Mouse (Mus musculus) stomach, embryonic 16.5 days (tissue): ENCODE measurements around the gene St3gal3. TPM values are rescaled to one million over a fixed set of nuclear protein-coding genes. Genes with fewer than 3 reads are reported as not detected.

Experiments
- ATAC-seq: fragments of 200-750 bp; cut with Nextera tagmentation; 2 replicates; pipeline ENCODE4 v1.8.0; 2017; ENCODE audit warnings: moderate number of reproducible peaks, moderate TSS enrichment; ENCODE audit not compliant: insufficient read depth, low FRiP score
- H3K27ac ChIP-seq: fragments of 300-500 bp; sonication (generic); 2 replicates; pipeline ENCODE4 v1.5.1; 2014; ENCODE audit warnings: low read length
- H3K27me3 ChIP-seq: fragments of 300-500 bp; sonication (generic); 2 replicates; pipeline ENCODE4 v1.6.1; 2014; ENCODE audit warnings: low read length, control low read depth, mixed read lengths; ENCODE audit not compliant: control insufficient read depth, insufficient read depth
- H3K36me3 ChIP-seq: fragments of 300-500 bp; sonication (generic); 2 replicates; pipeline ENCODE4 v1.6.1; 2014; ENCODE audit warnings: low read length; ENCODE audit not compliant: control insufficient read depth, insufficient read depth
- H3K4me1 ChIP-seq: fragments of 300-500 bp; sonication (generic); 2 replicates; pipeline ENCODE4 v1.6.1; 2014; ENCODE audit warnings: low read length, control low read depth, mixed read lengths; ENCODE audit not compliant: control insufficient read depth, insufficient read depth
- H3K4me2 ChIP-seq: fragments of 300-500 bp; sonication (generic); 2 replicates; pipeline ENCODE4 v1.6.1; 2014; ENCODE audit warnings: low read depth, low read length, mixed read lengths
- H3K4me3 ChIP-seq: fragments of 300-500 bp; sonication (generic); replicated peaks from 2 replicates; pipeline ENCODE4 v1.5.1; 2014; ENCODE audit warnings: mild to moderate bottlenecking, low read length
- H3K9ac ChIP-seq: fragments of 300-500 bp; sonication (generic); 2 replicates; pipeline ENCODE4 v1.6.1; 2014; ENCODE audit warnings: low read length
- H3K9me3 ChIP-seq: fragments of 300-500 bp; sonication (generic); replicated peaks from 2 replicates; pipeline ENCODE4 v1.6.1; 2016; ENCODE audit warnings: low read length, control low read depth; ENCODE audit not compliant: control insufficient read depth
- WGBS: fragments of 180-500 bp; shearing (Covaris S2); extraction: QIAGEN DNeasy Blood & Tissue Kit; methylation state at CpG from one replicate; pipeline ENCODE4 v1.1.7; 2014; 5-methylcytosine and 5-hydroxymethylcytosine counted together
- polyA plus RNA-seq: library from polyadenylated mRNA; unstranded; fragments of >200 nt; fragmentation: Nextera tagmentation; extraction: Ambion mirVana; gene quantifications from 2 replicates; pipeline ENCODE4 v1.2.1, GENCODE M21; 2015

St3gal3 gene
- polyA plus RNA-seq, 1 experiment from 2014 or later: 5.2 TPM

DNA sequence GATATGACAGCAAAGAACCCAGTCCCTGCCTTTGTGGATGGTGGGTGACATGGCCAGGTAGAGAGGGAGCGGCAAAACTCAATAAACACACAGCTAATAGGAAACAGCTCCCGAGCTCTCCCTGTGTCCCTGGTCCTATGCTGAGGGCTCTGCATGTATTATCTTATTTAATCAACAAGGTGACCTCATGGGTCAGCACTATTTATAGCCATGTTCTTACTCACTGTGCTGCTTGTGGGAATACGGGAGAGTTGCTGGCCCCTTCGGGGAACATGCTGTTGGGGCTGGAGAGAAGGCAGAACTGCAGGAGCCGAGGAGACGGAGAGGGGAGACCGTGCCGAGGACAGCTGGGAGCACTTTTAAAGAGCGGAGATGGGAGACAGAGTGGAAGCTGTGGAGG is 157.3 kb downstream of the St3gal3 start:
- ATAC-seq: 0 out of 2 replicates have a peak, but pooled peaks have one; percentile 11

DNA sequence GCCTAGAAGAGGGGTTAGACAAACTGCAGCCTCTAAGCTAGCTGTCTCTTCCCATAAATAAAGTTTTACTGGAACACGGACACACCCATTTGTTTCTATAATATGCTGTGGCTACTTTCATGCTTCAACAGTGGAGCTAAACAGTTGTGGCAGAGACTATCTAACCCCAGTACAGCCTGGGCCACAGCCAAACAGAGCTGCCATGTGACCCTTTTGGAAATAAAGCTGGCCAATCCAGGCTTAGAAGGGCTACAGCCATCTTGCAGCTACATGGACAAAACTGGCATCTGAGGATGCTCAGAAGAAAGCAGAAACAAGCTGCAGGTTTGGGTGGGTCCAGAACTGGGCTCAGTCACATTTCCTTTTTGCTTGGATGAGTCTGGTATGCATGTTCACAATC is 158.9 kb downstream of the St3gal3 start:
- Histone ChIP-seq H3K27me3 (no peaks in the 10 kb centered on the region), H3K4me1 (peaks cover 30% of the 10 kb centered on the region), H3K4me2 (no peak overlapping the region), H3K9ac (no peak overlapping the region), H3K36me3 (no peaks in the 10 kb centered on the region), H3K4me3 (no peak overlapping the region), H3K9me3 (no peaks in the 10 kb centered on the region), H3K27ac (0 out of 2 replicates have a peak overlapping the region, but pooled peaks have one; percentile 5)
- ATAC-seq: no peak
- 45% methylated on average over 1 of the region's 1 CpGs for WGBS

More for the DNA sequence above, 157.3 kb downstream of the St3gal3 start:
- no peak overlapping the region for H3K9ac ChIP-seq
- 74% methylated on average over 9 of the region's 9 CpGs for WGBS
- no peak overlapping the region for H3K27ac ChIP-seq
- H3K9me3 ChIP-seq: no peaks in the 10 kb centered on the region
- H3K4me2 ChIP-seq: no peak overlapping the region
- no peaks in the 10 kb centered on the region for H3K27me3 ChIP-seq
- no peak overlapping the region for H3K4me3 ChIP-seq
- peaks cover 34% of the 10 kb centered on the region for H3K4me1 ChIP-seq
- no peaks in the 10 kb centered on the region for H3K36me3 ChIP-seq

GRCm38 (mm10) chr4:117974719-117975118 is 160.0 kb downstream of the St3gal3 start:
- no peaks in the 10 kb centered on the region for H3K27me3 ChIP-seq
- H3K27ac ChIP-seq: peak overlapping the region; percentile 26; the same call in 1 of the 2 replicates
- H3K36me3 ChIP-seq: no peaks in the 10 kb centered on the region
- 66% methylated on average over 5 of the region's 5 CpGs for WGBS
- H3K4me1 ChIP-seq: peaks cover 30% of the 10 kb centered on the region
- no peak overlapping the region for H3K4me2 ChIP-seq
- no peak overlapping the region for H3K4me3 ChIP-seq
- peak; percentile 36; the same call in 1 of the 2 replicates for ATAC-seq
- H3K9ac ChIP-seq: no peak overlapping the region
- no peaks in the 10 kb centered on the region for H3K9me3 ChIP-seq

- H3K27me3 ChIP-seq: no peaks in the 10 kb centered on the region
- no peak overlapping the region for H3K4me2 ChIP-seq
- 0 out of 2 replicates have a peak, but pooled peaks have one; percentile 12 for ATAC-seq
- H3K4me1 ChIP-seq: peaks cover 30% of the 10 kb centered on the region
- no peak overlapping the region for H3K9ac ChIP-seq
- 51% methylated on average over 10 of the region's 10 CpGs for WGBS
- H3K36me3 ChIP-seq: no peaks in the 10 kb centered on the region
- H3K9me3 ChIP-seq: no peaks in the 10 kb centered on the region
- H3K4me3 ChIP-seq: no peak overlapping the region
- H3K27ac ChIP-seq: no peak overlapping the region
Observed at GRCm38 (mm10) chr4:117972999-117973398, 161.7 kb downstream of the St3gal3 start.

DNA sequence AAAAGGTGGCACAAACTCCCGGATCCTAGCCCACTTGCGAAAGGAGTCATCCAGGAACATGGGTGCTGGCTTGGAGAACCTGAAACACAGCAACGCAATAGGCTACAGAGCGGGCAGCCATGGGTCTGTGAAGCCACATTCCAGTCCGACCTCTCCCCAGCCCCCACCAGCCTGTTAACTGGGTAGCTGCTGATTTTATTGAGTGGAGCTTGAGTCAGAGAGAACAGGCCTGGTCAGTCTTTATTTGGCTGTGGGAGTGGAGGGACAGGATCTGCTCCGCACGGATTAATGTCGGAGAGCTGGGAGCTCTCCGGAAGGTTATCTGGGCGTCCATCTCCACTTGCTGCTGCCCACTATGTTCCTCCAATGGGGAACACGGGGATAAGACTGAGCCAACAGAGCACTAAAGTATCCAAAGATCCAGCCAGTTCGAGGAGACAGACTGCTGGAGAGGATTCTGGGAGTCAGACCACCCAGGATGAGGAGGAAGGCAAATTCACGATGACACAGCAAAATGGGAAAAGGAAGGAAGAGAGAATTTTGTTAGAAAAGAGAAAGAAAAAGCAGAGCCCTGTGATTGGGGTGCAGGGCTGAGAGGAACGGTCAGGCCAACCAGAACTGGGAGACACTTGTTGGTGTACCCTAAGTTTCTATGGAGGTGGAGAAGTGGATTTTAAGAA is 170.2 kb downstream of the St3gal3 start:
- Histone ChIP-seq H3K36me3 (no peaks in the 10 kb centered on the region), H3K27ac (no peak overlapping the region), H3K4me1 (no peaks in the 10 kb centered on the region), H3K9me3 (no peaks in the 10 kb centered on the region), H3K4me2 (no peak overlapping the region), H3K4me3 (no peak overlapping the region), H3K27me3 (no peaks in the 10 kb centered on the region), H3K9ac (no peak overlapping the region)
- ATAC-seq: 0 out of 2 replicates have a peak, but pooled peaks have one; percentile 44
- WGBS: 57% methylated on average over 14 of the region's 14 CpGs

GRCm38 (mm10) chr4:117957492-117957891 is 177.2 kb downstream of the St3gal3 start:
- Histone ChIP-seq H3K4me2 (no peak overlapping the region), H3K27me3 (no peaks in the 10 kb centered on the region), H3K9ac (no peak overlapping the region), H3K4me3 (no peak overlapping the region), H3K27ac (no peak overlapping the region), H3K4me1 (no peaks in the 10 kb centered on the region), H3K9me3 (peaks cover under 1% of the 10 kb centered on the region; the same call in 1 of the 2 replicates), H3K36me3 (peaks cover 6% of the 10 kb centered on the region; the same call in 1 of the 2 replicates)
- WGBS: 48% methylated on average over 4 of the region's 4 CpGs
- ATAC-seq: no peak

DNA sequence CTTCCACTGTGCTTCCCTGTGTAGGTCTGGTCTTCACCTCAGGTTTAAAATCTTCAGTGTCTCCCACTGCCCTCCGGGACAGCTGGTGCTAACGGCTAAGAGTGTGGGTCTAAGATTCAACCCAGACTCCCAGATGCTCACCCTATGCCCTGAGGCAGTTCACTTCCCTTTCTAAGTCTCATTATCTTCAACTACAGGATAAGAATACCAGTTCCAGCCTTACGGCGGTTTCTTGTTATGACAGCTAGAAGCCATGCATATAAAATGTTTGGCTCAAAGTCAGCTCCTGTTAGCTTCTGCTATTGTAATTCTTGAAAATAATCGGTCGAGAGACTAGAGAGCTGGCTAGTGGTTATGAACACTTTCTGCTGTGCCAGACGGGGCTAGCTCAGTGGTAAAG is 187.2 kb downstream of the St3gal3 start:
- Histone ChIP-seq H3K36me3 (0 out of 2 replicates have a peak, but pooled peaks cover 4% of the 10 kb centered on the region), H3K4me3 (no peak overlapping the region), H3K27ac (peak overlapping the region; percentile 76), H3K9ac (no peak overlapping the region), H3K27me3 (no peaks in the 10 kb centered on the region), H3K4me2 (no peak overlapping the region), H3K9me3 (peaks cover 4% of the 10 kb centered on the region; the same call in 1 of the 2 replicates), H3K4me1 (0 out of 2 replicates have a peak, but pooled peaks cover 6% of the 10 kb centered on the region)
- 60% methylated on average over 7 of the region's 7 CpGs for WGBS
- no peak for ATAC-seq

DNA sequence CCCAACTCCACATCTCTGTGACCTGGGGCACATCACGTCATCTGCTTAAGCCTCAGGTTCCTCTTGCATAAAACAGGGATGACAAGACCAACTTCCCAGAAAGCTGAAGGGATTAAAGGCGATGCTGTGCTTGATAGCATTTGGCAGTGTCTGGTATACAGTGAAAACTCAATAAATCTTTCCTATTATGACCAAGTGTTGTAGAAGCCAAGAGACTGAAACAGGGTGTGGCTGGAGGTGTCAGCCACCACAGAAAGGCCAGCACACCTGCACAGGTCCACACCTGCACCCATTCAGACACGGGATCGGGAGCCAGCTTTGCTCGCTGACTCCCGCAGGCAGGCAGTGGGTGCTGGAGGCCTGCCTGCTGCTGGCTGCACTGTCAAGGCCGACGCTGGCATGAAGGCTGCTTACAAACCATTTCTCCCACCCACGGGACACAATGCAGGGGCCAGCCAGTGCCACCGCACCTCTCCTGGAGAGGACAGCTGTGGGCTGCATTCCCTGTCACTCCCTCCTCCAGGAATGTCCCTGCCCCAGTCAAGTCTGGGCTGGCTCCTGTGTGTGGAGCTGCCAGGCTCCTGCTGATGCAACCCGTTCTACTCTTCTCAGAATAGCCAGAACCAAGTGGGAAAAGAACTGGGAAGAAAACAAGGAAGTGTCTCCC is 187.9 kb downstream of the St3gal3 start:
- no peaks in the 10 kb centered on the region for H3K9me3 ChIP-seq
- WGBS: 64% methylated on average over 11 of the region's 11 CpGs
- H3K4me1 ChIP-seq: 0 out of 2 replicates have a peak, but pooled peaks cover 6% of the 10 kb centered on the region
- H3K4me3 ChIP-seq: no peak overlapping the region
- peak overlapping the region; percentile 76 for H3K27ac ChIP-seq
- no peaks in the 10 kb centered on the region for H3K36me3 ChIP-seq
- H3K4me2 ChIP-seq: no peak overlapping the region
- peak; percentile 80 for ATAC-seq
- 0 out of 2 replicates have a peak overlapping the region, but pooled peaks have one; percentile 21 for H3K9ac ChIP-seq
- H3K27me3 ChIP-seq: no peaks in the 10 kb centered on the region

DNA sequence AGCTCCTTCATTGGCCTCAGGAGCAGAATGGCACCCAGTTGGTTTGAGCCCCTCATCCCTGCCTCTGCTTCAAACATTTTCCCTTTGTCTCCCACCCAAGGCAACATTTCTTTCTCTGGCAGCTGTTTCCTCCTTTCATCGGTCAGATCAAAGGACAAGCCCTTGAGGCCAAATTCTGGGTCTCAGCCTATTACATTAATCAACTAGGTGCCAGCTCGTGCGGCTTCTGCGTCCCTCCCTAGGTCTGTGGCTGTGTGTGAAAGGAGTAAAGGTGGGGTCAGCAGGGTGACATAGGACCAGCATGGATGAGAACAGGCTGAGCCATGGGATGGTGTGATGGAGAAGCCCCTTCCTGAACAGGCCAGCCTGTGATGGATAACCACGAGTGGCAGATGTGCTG is 191.4 kb downstream of the St3gal3 start:
- no peaks in the 10 kb centered on the region for H3K27me3 ChIP-seq
- no peaks in the 10 kb centered on the region for H3K9me3 ChIP-seq
- ATAC-seq: no peak
- no peak overlapping the region for H3K27ac ChIP-seq
- no peak overlapping the region for H3K4me2 ChIP-seq
- WGBS: 36% methylated on average over 5 of the region's 5 CpGs
- H3K9ac ChIP-seq: no peak overlapping the region
- 0 out of 2 replicates have a peak, but pooled peaks cover 6% of the 10 kb centered on the region for H3K4me1 ChIP-seq
- H3K4me3 ChIP-seq: no peak overlapping the region
- H3K36me3 ChIP-seq: no peaks in the 10 kb centered on the region
